Mouse (Mus musculus) embryonic facial prominence, embryonic 14.5 days (tissue): ENCODE measurements around the gene Mtln. TPM values are rescaled to one million over a fixed set of nuclear protein-coding genes. Genes with fewer than 3 reads are reported as not detected.
A peak's percentile ranks its signal among the peaks of the same experiment; 100 is the strongest.

Source experiments
- ATAC-seq: fragments of 200-750 bp; cut with Nextera tagmentation; 2 replicates; pipeline ENCODE4 v1.8.0; 2017; ENCODE audit warnings: low read depth, moderate number of reproducible peaks, moderate TSS enrichment
- DNase-seq: peaks from one replicate; pipeline ENCODE4 v3.0.0-alpha.2; 2015; ENCODE audit warnings: low spot score
- H3K27ac ChIP-seq: fragments of 300-500 bp; sonication (generic); replicated peaks from 2 replicates; pipeline ENCODE4 v1.5.1; 2014; ENCODE audit warnings: low read depth, mild to moderate bottlenecking, low read length, moderate library complexity
- H3K27me3 ChIP-seq: fragments of 300-500 bp; sonication (generic); replicated peaks from 2 replicates; pipeline ENCODE4 v1.6.1; 2014; ENCODE audit warnings: low read length; ENCODE audit not compliant: control insufficient read depth, insufficient read depth
- H3K36me3 ChIP-seq: fragments of 300-500 bp; sonication (generic); 2 replicates; pipeline ENCODE4 v1.6.1; 2014; ENCODE audit warnings: low read length, mixed read lengths; ENCODE audit not compliant: control insufficient read depth, insufficient read depth
- H3K4me1 ChIP-seq: fragments of 300-500 bp; sonication (generic); 2 replicates; pipeline ENCODE4 v1.6.1; 2014; ENCODE audit warnings: antibody characterized with exemption, low read length; ENCODE audit not compliant: control insufficient read depth, insufficient read depth
- H3K4me2 ChIP-seq: fragments of 300-500 bp; sonication (generic); 2 replicates; pipeline ENCODE4 v1.6.1; 2014; ENCODE audit warnings: low read depth, mild to moderate bottlenecking, low read length, moderate library complexity, mixed read lengths
- H3K4me3 ChIP-seq: fragments of 300-500 bp; sonication (generic); 2 replicates; pipeline ENCODE4 v1.5.1; 2014; ENCODE audit warnings: low read depth, mild to moderate bottlenecking, low read length
- H3K9ac ChIP-seq: fragments of 300-500 bp; sonication (generic); 2 replicates; pipeline ENCODE4 v1.6.1; 2014; ENCODE audit warnings: low read depth, mild to moderate bottlenecking, low read length, moderate library complexity, mixed read lengths
- H3K9me3 ChIP-seq: fragments of 300-500 bp; sonication (generic); 2 replicates; pipeline ENCODE4 v1.6.1; 2016; ENCODE audit warnings: low read length; ENCODE audit not compliant: control insufficient read depth
- WGBS: fragments of 180-500 bp; shearing (Covaris S2); extraction: QIAGEN DNeasy Blood & Tissue Kit; methylation state at CpG from one replicate; pipeline ENCODE4 v1.1.7; 2014; 5-methylcytosine and 5-hydroxymethylcytosine counted together
- polyA plus RNA-seq: library from polyadenylated mRNA; unstranded; fragments of >200 nt; fragmentation: Nextera tagmentation; extraction: Ambion mirVana; gene quantifications from 2 replicates; pipeline ENCODE4 v1.2.1, GENCODE M21; 2014

The Mtln gene
- polyA plus RNA-seq, 1 experiment from 2014 or later: 42.2 TPM

DNA sequence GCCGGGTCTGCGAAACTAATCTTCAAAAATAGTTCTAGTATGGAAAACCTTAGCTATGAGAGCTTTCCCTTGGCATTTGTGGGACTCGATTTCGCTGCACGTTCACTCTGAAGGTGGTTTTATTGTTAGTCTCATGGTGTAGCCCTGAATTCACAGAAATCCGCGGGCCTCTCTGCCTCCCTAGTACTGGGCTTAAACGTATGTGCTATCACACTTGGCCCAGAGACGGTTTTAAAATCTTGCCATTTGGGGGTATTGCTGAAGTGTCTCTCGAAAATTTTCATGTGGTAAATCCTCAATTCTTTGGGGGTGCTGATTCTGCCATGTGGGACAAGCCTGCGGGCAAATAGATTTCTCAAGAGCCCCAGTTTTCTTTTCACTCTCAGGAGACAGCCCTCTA is 3.1 kb downstream of the Mtln start:
- Histone ChIP-seq H3K4me1 (peaks cover 20% of the 10 kb centered on the region), H3K9me3 (no peaks in the 10 kb centered on the region), H3K27ac (peak overlapping the region; percentile 59; the same call in 1 of the 2 replicates), H3K27me3 (no peaks in the 10 kb centered on the region), H3K4me3 (peak overlapping the region; percentile 81), H3K36me3 (no peaks in the 10 kb centered on the region), H3K9ac (peak overlapping the region; percentile 78), H3K4me2 (peak overlapping the region; percentile 77)
- ATAC-seq (no peak), DNase-seq (peak; percentile 5)
- WGBS: 4% methylated on average over 11 of the region's 11 CpGs

DNA sequence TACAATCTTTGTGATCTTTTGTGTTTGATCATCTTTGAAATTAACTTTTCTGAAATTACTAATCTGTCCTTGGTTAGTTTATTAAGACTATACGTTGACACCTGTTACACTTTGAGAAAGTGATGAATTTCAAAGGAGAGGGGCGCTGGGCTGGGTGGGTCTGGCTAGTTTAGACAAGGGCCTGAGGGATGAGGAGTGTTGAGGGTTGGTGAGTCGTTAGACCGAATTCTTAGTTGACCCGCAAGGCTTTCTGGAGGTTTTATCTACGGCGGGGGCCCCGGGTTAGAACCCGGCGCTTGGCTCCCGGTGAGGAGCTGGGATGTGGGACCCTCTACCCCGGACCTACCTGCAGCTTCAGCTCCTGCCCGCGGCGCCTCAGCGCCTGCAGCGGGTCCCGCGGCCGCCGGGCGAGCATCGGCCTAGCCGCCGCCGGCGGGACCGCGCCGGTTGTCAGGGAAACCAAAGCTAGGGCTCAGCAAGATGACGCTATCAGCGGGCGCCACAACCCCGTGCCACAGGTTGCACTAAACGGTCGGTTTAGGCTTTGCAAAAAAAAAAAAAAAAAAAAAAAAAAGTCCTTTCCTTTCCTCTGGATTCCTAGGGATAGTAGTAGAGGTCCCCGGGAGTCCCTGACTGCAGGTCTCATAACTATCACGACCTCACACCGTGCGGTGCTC is 3.7 kb downstream of the Mtln start, which contains the start of gene Nphp1:
Gene Nphp1, minus strand, starts transcription at position 458 of the 677 bp plus-strand sequence.
- peak within 1 kb of the TSS; percentile 78 for H3K9ac ChIP-seq
- 1% methylated on average over 40 of the region's 40 CpGs for WGBS
- no peaks in the 10 kb centered on the region for H3K36me3 ChIP-seq
- DNase-seq (peak; percentile 95), ATAC-seq (peak; percentile 88)
- no peaks in the 10 kb centered on the region for H3K27me3 ChIP-seq
- H3K27ac ChIP-seq: peak within 1 kb of the TSS; percentile 59; the same call in 1 of the 2 replicates
- H3K9me3 ChIP-seq: no peaks in the 10 kb centered on the region
- H3K4me2 ChIP-seq: peak within 1 kb of the TSS; percentile 77
- H3K4me3 ChIP-seq: peak within 1 kb of the TSS; percentile 81
- H3K4me1 ChIP-seq: peaks cover 20% of the 10 kb centered on the region

DNA sequence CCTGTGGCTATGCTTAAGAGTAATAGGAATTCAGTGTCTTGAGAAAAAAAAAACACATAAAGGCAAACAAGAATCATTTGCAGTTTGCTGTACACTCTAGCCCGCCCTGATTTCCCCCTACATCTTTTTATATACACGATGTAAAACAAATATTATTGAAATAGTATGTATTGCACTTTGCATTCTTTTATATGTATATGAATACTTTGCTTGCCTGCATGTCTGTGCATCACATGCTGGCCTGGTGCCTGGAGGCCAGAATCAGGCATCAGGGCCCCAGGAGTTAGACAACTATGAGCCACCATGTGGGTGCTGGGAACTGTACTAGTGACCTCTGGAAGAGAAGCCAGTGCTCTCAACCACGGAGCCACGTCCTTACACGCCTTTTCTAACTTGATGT is 5.1 kb downstream of the Mtln start:
- DNase-seq (no peak), ATAC-seq (no peak)
- Histone ChIP-seq H3K27ac (no peak overlapping the region), H3K4me3 (no peak overlapping the region), H3K9ac (no peak overlapping the region), H3K4me2 (no peak overlapping the region), H3K4me1 (peaks cover 20% of the 10 kb centered on the region), H3K9me3 (no peaks in the 10 kb centered on the region), H3K36me3 (no peaks in the 10 kb centered on the region), H3K27me3 (no peaks in the 10 kb centered on the region)
- 93% methylated on average over 5 of the region's 5 CpGs for WGBS

DNA sequence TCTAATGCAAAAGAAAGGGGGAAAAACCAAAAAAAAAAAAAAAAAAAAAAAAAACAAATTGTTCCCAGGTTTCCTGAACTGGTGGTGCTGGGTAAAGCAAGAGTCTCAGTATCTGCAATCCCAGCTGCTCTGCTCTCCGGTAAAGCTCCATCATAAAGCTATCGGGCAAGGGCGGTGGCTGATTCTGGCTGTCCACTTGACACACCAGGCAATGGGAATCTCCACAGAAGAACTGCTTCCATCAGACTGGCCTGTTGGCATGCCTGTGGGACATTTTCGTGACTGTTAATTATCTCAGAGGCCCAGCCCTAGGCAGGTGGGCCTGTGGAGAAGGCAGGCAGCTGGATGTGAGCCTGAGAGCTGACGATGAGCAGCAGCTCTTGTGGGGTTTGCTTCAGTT is 13.8 kb downstream of the Mtln start:
- Histone ChIP-seq H3K9me3 (no peaks in the 10 kb centered on the region), H3K9ac (no peak overlapping the region), H3K4me2 (no peak overlapping the region), H3K36me3 (peaks cover 31% of the 10 kb centered on the region; the same call in 1 of the 2 replicates), H3K27ac (no peak overlapping the region), H3K27me3 (no peaks in the 10 kb centered on the region), H3K4me1 (no peaks in the 10 kb centered on the region), H3K4me3 (no peak overlapping the region)
- no peak for ATAC-seq
- 84% methylated on average over 5 of the region's 5 CpGs for WGBS
- DNase-seq: no peak

DNA sequence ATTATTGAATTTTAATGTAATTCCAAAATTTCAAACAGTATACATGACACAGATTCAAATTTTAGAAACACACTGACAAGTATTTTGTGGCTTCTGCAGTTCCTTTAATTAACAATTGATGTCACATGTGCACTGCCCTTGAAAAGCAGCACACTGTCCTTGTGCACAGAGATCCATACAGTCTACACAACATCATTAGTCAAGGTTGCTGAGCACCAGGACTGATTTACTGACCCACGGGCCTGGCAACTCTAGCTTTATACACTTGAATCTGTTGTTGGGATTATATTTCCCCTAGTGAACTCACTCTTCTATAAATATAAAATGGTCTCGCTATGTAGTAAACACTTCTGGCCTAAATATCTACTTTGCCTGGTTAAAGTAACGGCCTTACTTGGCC is 17.3 kb downstream of the Mtln start:
- Histone ChIP-seq H3K4me3 (no peak overlapping the region), H3K27me3 (no peaks in the 10 kb centered on the region), H3K9ac (no peak overlapping the region), H3K27ac (no peak overlapping the region), H3K4me1 (no peaks in the 10 kb centered on the region), H3K36me3 (peaks cover 55% of the 10 kb centered on the region; the same call in 1 of the 2 replicates), H3K9me3 (no peaks in the 10 kb centered on the region), H3K4me2 (no peak overlapping the region)
- no peak for DNase-seq
- no peak for ATAC-seq
- 74% methylated on average over 3 of the region's 3 CpGs for WGBS

DNA sequence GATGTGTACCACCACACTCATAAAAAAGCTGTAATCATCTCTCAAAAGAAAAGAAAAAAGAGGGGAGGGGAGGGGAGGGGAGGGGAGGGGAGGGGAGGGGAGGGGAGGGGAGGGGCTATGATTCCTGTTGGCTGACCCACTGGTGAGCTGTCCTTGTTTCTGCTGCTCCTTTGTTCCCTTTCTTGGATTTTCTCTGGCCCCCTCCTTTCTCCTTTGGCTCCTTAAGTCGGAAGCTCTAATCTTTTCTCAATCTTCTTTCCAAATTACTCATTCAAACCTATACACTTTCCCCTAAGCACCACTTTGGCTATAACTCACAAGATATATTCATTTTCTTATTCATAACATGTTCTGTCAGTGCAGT is 17.7 kb downstream of the Mtln start:
- Histone ChIP-seq H3K27me3 (no peaks in the 10 kb centered on the region), H3K36me3 (peaks cover 59% of the 10 kb centered on the region; the same call in 1 of the 2 replicates), H3K9ac (no peak overlapping the region), H3K4me2 (no peak overlapping the region), H3K27ac (no peak overlapping the region), H3K4me3 (no peak overlapping the region), H3K4me1 (no peaks in the 10 kb centered on the region), H3K9me3 (no peaks in the 10 kb centered on the region)
- 41% methylated on average over 1 of the region's 1 CpGs for WGBS
- no peak for DNase-seq
- no peak for ATAC-seq

DNA sequence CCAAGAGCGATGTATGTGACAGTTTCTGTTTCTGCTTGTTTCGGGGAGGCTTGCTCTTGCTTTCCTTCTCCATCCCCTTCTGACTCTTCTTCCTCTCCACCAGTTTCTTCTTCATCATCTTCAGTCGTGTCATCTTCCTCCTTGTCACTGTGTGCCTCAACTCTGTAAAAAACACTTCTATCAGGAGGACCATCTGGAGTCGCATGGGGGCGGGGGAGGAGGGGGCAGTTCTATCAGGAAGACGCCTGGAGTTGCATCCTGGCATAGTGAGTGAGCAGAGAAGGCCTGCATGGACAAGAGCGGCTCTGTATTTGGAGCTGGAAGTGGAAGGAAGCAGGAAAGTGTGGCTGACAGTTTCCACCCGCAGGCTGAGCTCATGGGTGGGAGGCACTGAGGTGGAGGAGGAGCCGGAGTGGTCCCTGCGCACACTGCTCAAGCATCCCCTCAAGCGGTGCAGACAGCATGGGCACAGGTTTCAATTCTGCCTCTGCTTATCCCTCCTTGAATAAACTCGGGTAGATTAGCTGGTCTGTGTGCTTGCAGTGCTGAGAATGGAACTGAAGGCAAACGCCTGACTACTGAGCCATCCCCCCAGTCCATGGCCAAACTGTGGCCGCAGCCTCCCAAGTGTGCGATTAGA is 18.2 kb downstream of the Mtln start:
- H3K4me3 ChIP-seq: no peak overlapping the region
- H3K9me3 ChIP-seq: no peaks in the 10 kb centered on the region
- WGBS: 40% methylated on average over 13 of the region's 15 CpGs
- no peak overlapping the region for H3K9ac ChIP-seq
- H3K36me3 ChIP-seq: peaks cover 64% of the 10 kb centered on the region
- H3K27ac ChIP-seq: no peak overlapping the region
- H3K4me2 ChIP-seq: no peak overlapping the region
- H3K27me3 ChIP-seq: no peaks in the 10 kb centered on the region
- H3K4me1 ChIP-seq: no peaks in the 10 kb centered on the region
- DNase-seq (peak; percentile 12), ATAC-seq (no peak)

DNA sequence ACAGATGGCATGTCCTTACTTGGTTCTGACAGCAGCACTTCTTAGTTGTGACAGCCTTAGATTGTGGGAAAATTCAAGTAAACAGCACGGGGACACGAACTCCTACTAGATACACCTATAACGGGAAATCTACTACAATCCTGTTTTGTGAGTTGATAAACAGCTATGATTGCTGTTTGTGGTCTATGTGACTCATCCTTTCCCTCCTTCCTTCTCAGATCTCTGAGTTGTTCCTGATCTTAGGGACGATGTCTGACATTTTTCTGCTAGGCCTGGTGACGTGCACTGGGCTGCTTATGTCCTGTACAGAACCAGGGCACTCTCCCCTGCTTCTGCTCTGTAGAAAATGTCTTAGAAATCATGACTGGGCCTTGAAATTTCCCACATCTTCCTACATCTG is 30.7 kb downstream of the Mtln start:
- H3K36me3 ChIP-seq: peaks cover 40% of the 10 kb centered on the region
- no peak overlapping the region for H3K4me3 ChIP-seq
- no peaks in the 10 kb centered on the region for H3K9me3 ChIP-seq
- H3K9ac ChIP-seq: no peak overlapping the region
- no peak for DNase-seq
- no peaks in the 10 kb centered on the region for H3K27me3 ChIP-seq
- H3K27ac ChIP-seq: no peak overlapping the region
- H3K4me2 ChIP-seq: no peak overlapping the region
- ATAC-seq: no peak
- WGBS: 83% methylated on average over 5 of the region's 5 CpGs
- no peaks in the 10 kb centered on the region for H3K4me1 ChIP-seq
